Mouse (Mus musculus) heart, postnatal 0 days (tissue): ENCODE measurements around the gene Hrasls5. TPM values are rescaled to one million over a fixed set of nuclear protein-coding genes. Genes with fewer than 3 reads are reported as not detected.

Experiments
- ATAC-seq: fragments of 200-750 bp; cut with Nextera tagmentation; 2 replicates; pipeline ENCODE4 v1.8.0; 2017; ENCODE audit warnings: low read depth, moderate number of reproducible peaks, moderate library complexity; ENCODE audit not compliant: insufficient read depth
- DNase-seq: peaks from one replicate; pipeline ENCODE4 v3.0.0-alpha.2; 2016; ENCODE audit warnings: low spot score
- H3K27ac ChIP-seq: fragments of 300-500 bp; sonication (generic); 2 replicates; pipeline ENCODE4 v1.5.1; 2014; ENCODE audit warnings: low read depth, mild to moderate bottlenecking
- H3K27me3 ChIP-seq: fragments of 300-500 bp; sonication (generic); 2 replicates; pipeline ENCODE4 v1.6.1; 2014; ENCODE audit warnings: low read length, mixed read lengths; ENCODE audit not compliant: control insufficient read depth, insufficient read depth
- H3K36me3 ChIP-seq: fragments of 300-500 bp; sonication (generic); replicated peaks from 2 replicates; pipeline ENCODE4 v1.6.1; 2014; ENCODE audit warnings: low read length, mixed read lengths; ENCODE audit not compliant: control insufficient read depth, insufficient read depth
- H3K4me1 ChIP-seq: fragments of 300-500 bp; sonication (generic); 2 replicates; pipeline ENCODE4 v1.6.1; 2014; ENCODE audit warnings: antibody characterized with exemption; ENCODE audit not compliant: control insufficient read depth, insufficient read depth
- H3K4me2 ChIP-seq: fragments of 300-500 bp; sonication (generic); 2 replicates; pipeline ENCODE4 v1.6.1; 2014; ENCODE audit warnings: low read depth, mild to moderate bottlenecking, low read length, moderate library complexity
- H3K4me3 ChIP-seq: fragments of 300-500 bp; sonication (generic); 2 replicates; pipeline ENCODE4 v1.5.1; 2014; ENCODE audit warnings: low read depth, low read length
- H3K9ac ChIP-seq: fragments of 300-500 bp; sonication (generic); replicated peaks from 2 replicates; pipeline ENCODE4 v1.6.1; 2014; ENCODE audit warnings: low read depth, low read length, mixed read lengths
- H3K9me3 ChIP-seq: fragments of 300-500 bp; sonication (generic); replicated peaks from 2 replicates; pipeline ENCODE4 v1.6.1; 2016; ENCODE audit warnings: low read length; ENCODE audit not compliant: control insufficient read depth
- CTCF ChIP-seq: IDR thresholded peaks from 2 replicates; pipeline ENCODE4 v1.5.1; 2016; ENCODE audit warnings: antibody characterized with exemption, control low read depth, low read depth
- EP300 ChIP-seq: IDR thresholded peaks from 2 replicates; pipeline ENCODE4 v1.6.1; 2016; ENCODE audit warnings: antibody characterized with exemption, low read depth
- WGBS: fragments of 180-500 bp; shearing (Covaris S2); extraction: QIAGEN DNeasy Blood & Tissue Kit; methylation state at CpG from one replicate; pipeline ENCODE4 v1.1.7; 2014; 5-methylcytosine and 5-hydroxymethylcytosine counted together
- polyA plus RNA-seq: library from polyadenylated mRNA; unstranded; fragments of >200 nt; fragmentation: Nextera tagmentation; extraction: Ambion mirVana; gene quantifications from 2 replicates; pipeline ENCODE4 v1.2.1, GENCODE M21; 2015
- total RNA-seq: library from RNA; depleted of rRNA; stranded (reverse); fragments of >200 nt; gene quantifications from 2 replicates; pipeline ENCODE4 v1.2.3, GENCODE M21; 2014; ENCODE audit warnings: low replicate concordance; rRNA removed

Hrasls5 gene
- total and polyA plus RNA-seq, 2 experiments from 2014 or later, result not detected

- no peaks in the 10 kb centered on the region for H3K9me3 ChIP-seq
- ATAC-seq (no peak), DNase-seq (peak; percentile 64)
- WGBS, result 15% methylated on average over 7 of the region's 7 CpGs
- H3K4me3 ChIP-seq, result no peak overlapping the region
- no peak overlapping the region for H3K27ac ChIP-seq
- H3K4me1 ChIP-seq, result no peaks in the 10 kb centered on the region
- no peak overlapping the region for H3K9ac ChIP-seq
- no peak for TF ChIP-seq EP300
- peak; percentile 79 for TF ChIP-seq CTCF
- H3K27me3 ChIP-seq, result no peaks in the 10 kb centered on the region
- H3K4me2 ChIP-seq, result peak overlapping the region; percentile 25; the same call in 1 of the 2 replicates
- no peaks in the 10 kb centered on the region for H3K36me3 ChIP-seq
These were observed 5.4 kb downstream of the Hrasls5 start for GRCm38 (mm10) chr19:7617696-7618095.

GRCm38 (mm10) chr19:7633021-7633420, 20.7 kb downstream of the Hrasls5 start:
- DNase-seq, result no peak
- H3K27ac ChIP-seq, result no peak overlapping the region
- no peaks in the 10 kb centered on the region for H3K27me3 ChIP-seq
- H3K9me3 ChIP-seq, result no peaks in the 10 kb centered on the region
- H3K4me1 ChIP-seq, result no peaks in the 10 kb centered on the region
- no peak overlapping the region for H3K4me2 ChIP-seq
- TF ChIP-seq CTCF (no peak), EP300 (no peak)
- ATAC-seq, result no peak
- no peak overlapping the region for H3K4me3 ChIP-seq
- no peaks in the 10 kb centered on the region for H3K36me3 ChIP-seq
- no peak overlapping the region for H3K9ac ChIP-seq

GRCm38 (mm10) chr19:7633786-7634185, 21.4 kb downstream of the Hrasls5 start:
- WGBS, result 60% methylated on average over 1 of the region's 1 CpGs
- Histone ChIP-seq H3K9me3 (no peaks in the 10 kb centered on the region), H3K27me3 (no peaks in the 10 kb centered on the region), H3K27ac (no peak overlapping the region), H3K9ac (no peak overlapping the region), H3K4me1 (no peaks in the 10 kb centered on the region), H3K4me2 (no peak overlapping the region), H3K36me3 (no peaks in the 10 kb centered on the region), H3K4me3 (no peak overlapping the region)
- ATAC-seq (no peak), DNase-seq (no peak)
- no peak for TF ChIP-seq CTCF
- TF ChIP-seq EP300, result no peak

DNA sequence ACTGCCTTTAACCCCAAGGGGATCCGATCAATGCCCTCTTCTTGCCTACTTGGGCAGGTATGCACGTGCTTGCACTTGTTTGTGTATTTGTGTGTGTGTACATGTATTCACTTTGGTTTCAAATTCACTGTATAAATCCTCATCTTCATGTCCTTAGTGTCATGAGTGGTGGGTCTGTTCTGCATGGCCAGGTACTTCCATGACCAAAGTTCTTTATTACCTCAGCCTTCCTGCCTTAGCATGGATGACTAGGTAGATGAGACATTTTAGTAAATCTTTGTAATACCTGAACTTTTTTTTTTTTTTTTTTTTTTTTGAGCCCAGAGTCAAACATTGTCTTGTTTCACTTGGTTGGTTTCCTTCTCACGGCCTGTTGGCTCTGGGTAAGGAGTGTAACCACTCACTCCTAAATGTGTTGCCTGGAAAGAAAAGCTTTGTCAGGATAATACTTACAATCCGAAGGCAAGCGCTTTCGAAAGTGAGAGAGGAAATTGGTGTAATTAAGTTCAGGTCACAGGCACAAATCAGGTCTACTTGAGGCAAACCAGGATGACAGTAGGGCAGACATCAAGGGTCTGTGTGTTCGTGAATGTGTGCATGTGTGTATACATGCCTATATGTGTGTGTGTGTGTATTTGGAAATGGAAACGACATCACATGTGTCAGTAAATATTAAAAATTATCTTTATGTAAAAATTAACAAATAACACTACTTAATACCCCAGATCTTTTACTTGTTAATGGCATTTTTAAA, 36.7 kb downstream of the Hrasls5 start:
- no peak for TF ChIP-seq CTCF
- no peak for TF ChIP-seq EP300
- WGBS, result 78% methylated on average over 8 of the region's 8 CpGs
- ATAC-seq (no peak), DNase-seq (no peak)
- no peaks in the 10 kb centered on the region for H3K9me3 ChIP-seq
- no peaks in the 10 kb centered on the region for H3K36me3 ChIP-seq
- H3K9ac ChIP-seq, result no peak overlapping the region
- no peaks in the 10 kb centered on the region for H3K27me3 ChIP-seq
- H3K4me3 ChIP-seq, result no peak overlapping the region
- H3K4me1 ChIP-seq, result no peaks in the 10 kb centered on the region
- H3K4me2 ChIP-seq, result no peak overlapping the region
- H3K27ac ChIP-seq, result no peak overlapping the region

DNA sequence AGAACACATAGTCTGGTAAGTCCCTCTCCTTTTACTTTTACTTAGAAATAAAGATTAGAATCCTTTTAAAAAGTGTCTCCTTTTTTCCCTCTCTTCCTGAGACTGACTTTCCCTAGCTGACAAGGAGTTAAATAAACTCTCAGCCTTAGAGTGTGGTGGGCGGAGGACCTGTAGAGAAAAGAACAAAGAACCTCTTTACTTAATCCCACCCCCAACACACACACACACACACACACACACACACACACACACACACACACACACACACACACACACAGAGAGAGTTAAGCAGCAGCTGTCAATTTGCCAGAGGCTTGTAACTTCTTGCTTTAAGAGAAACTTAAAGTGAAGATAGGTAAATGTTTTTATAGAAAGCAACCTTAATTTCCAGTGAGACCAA, 59.7 kb downstream of the Hrasls5 start:
- Histone ChIP-seq H3K4me1 (no peaks in the 10 kb centered on the region), H3K4me3 (no peak overlapping the region), H3K4me2 (no peak overlapping the region), H3K9me3 (no peaks in the 10 kb centered on the region), H3K27ac (no peak overlapping the region), H3K36me3 (no peaks in the 10 kb centered on the region), H3K27me3 (no peaks in the 10 kb centered on the region), H3K9ac (no peak overlapping the region)
- ATAC-seq, result no peak
- 14% methylated on average over 1 of the region's 1 CpGs for WGBS
- TF ChIP-seq CTCF, result no peak
- TF ChIP-seq EP300, result no peak
- no peak for DNase-seq

DNA sequence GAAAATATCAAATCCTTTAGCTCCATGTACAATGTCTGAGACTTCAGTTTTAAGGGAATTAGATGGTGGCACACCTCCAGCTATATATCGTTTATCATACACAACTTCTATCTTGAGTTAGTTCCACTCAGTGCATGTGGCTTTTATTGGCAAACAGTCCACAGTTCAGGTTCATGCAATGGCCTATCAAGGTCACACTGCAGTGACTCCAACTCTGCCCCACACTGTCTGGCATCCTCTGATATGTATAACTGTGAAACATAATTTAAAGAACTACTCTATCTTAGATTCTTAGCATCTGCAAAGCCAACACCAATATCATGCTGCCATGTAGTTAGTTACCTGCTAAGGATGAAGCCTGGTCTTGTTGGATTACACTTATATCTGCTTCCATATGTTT, 75.6 kb downstream of the Hrasls5 start:
- H3K9ac ChIP-seq, result no peak overlapping the region
- H3K4me2 ChIP-seq, result no peak overlapping the region
- no peaks in the 10 kb centered on the region for H3K36me3 ChIP-seq
- TF ChIP-seq EP300 (no peak), CTCF (no peak)
- H3K27ac ChIP-seq, result no peak overlapping the region
- H3K4me3 ChIP-seq, result no peak overlapping the region
- no peaks in the 10 kb centered on the region for H3K4me1 ChIP-seq
- 36% methylated on average over 1 of the region's 1 CpGs for WGBS
- H3K9me3 ChIP-seq, result no peaks in the 10 kb centered on the region
- ATAC-seq, result no peak
- no peaks in the 10 kb centered on the region for H3K27me3 ChIP-seq
- DNase-seq, result no peak

Other genes with a start within 250 kb of the Hrasls5 start
- 22.0 and 38.7 TPM in 2 replicates for gene Spindoc, start 229.5 kb upstream of the Hrasls5 start, total RNA-seq
- 11.7 and 13.7 TPM in 2 replicates for gene Spindoc, start 229.5 kb upstream of the Hrasls5 start, polyA plus RNA-seq
- gene 2700081O15Rik, start 194.9 kb upstream of the Hrasls5 start, total RNA-seq, result 29.6 and 44.0 TPM in 2 replicates
- 2.1 and 2.3 TPM in 2 replicates for gene 2700081O15Rik, start 194.9 kb upstream of the Hrasls5 start, polyA plus RNA-seq
- gene Rtn3, start 129.3 kb upstream of the Hrasls5 start, total RNA-seq, result 67.7 and 70.4 TPM in 2 replicates
- 99.7 and 105 TPM in 2 replicates for gene Rtn3, start 129.3 kb upstream of the Hrasls5 start, polyA plus RNA-seq
- gene Atl3, start 118.5 kb upstream of the Hrasls5 start, total RNA-seq, result 15.2 and 17.1 TPM in 2 replicates
- 5.4 and 6.3 TPM in 2 replicates for gene Atl3, start 118.5 kb upstream of the Hrasls5 start, polyA plus RNA-seq
- 41.6 and 45.6 TPM in 2 replicates for gene Pla2g16, start 55.1 kb upstream of the Hrasls5 start, total RNA-seq
- gene Pla2g16, start 55.1 kb upstream of the Hrasls5 start, polyA plus RNA-seq, result 69.2 and 74.1 TPM in 2 replicates
- not detected in 2 replicates for gene Lgals12, start 5.3 kb upstream of the Hrasls5 start, total RNA-seq
- 0.04 and 0.05 TPM in 2 replicates for gene Lgals12, start 5.3 kb upstream of the Hrasls5 start, polyA plus RNA-seq
- not detected in 2 replicates for gene Slc22a19, start 98.8 kb downstream of the Hrasls5 start, total RNA-seq
- not detected in 2 replicates for gene Slc22a19, start 98.8 kb downstream of the Hrasls5 start, polyA plus RNA-seq
- not detected in 2 replicates for gene Slc22a26, start 190.1 kb downstream of the Hrasls5 start, total RNA-seq
- gene Slc22a26, start 190.1 kb downstream of the Hrasls5 start, polyA plus RNA-seq, result not detected in 2 replicates